Mouse (Mus musculus) liver, adult (tissue): ENCODE measurements around the gene Wnt9a.

Experiments used
- GATA4 ChIP-seq: IDR thresholded peaks from 2 replicates; pipeline ENCODE4 v1.6.1; 2014; ENCODE audit warnings: mild to moderate bottlenecking, low read length; ENCODE audit not compliant: insufficient replicate concordance

The Wnt9a gene

DNA sequence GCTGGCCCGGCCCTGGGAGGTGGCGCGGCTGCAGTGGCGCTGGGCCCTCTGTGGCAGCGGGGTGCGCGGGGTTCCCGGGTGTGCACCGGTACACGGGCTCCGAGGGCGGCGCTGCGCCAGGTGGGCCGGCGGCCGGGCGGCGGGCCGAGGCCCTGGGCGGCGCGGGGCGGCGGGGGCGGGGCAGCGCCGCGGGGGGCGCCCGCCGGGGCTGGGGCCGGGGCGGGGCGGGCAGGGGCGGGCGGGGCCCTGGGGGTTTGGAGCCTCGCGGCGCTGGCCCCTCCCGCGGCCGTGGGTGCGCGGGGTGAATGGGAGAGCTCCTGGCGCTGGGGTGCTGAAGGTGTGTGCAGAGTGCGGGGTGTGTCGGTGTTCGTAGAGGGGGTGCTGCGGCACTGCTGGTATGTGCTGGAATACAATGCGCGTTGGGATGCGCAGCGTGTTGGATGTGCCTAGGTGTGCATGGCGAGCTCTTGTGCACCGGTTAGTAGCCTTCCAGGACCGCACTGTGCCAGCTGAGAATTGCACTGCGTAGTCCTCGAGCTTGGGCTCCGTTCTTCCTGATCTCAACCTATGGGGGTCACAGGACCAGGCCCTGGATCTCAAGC, 15.9 kb upstream of the Wnt9a start, which contains the start of gene Wnt3a:
Gene Wnt3a, minus strand, starts transcription at position 51 of the 602 bp plus-strand sequence.
- no peak for TF ChIP-seq GATA4

DNA sequence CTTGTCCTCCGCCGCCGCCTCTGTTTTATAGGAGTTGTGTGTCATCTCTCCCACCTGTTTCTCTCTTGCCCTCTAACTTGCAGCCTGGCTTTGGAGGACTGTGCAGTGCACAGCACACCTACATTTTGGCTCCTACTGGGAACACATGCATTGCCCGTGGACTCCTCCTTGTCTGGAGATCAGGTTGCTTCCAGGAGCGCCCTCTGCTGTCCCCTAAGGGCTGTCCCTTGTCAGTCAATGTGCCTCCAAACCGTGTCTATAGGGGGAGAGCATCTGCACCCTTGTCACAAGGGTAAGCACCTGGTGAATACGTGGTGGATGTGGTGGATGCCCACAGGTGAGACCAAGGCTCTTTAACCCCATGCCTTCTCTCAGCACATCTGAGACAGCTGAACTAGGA, 13.1 kb upstream of the Wnt9a start:
- no peak for TF ChIP-seq GATA4

DNA sequence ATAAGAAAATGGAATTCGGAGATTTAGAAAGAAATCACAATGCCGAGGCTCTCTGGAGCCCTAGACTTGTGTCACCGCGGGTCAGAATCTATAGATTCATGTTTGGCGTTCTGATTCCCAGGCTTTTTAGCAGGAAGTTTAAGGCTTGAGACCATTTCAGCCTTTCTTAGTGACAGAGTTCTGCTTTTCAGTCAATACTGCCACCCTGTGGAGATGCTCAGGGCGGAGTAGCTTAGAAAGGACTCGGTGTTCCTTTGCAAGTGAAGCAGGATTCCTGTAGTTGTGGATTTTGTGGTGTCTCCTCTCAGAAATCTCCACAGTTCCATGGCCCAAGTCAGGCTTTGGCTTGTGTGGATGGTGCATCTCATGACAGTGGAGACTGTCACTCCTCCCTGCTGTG, 8.8 kb upstream of the Wnt9a start:
- TF ChIP-seq GATA4: no peak

DNA sequence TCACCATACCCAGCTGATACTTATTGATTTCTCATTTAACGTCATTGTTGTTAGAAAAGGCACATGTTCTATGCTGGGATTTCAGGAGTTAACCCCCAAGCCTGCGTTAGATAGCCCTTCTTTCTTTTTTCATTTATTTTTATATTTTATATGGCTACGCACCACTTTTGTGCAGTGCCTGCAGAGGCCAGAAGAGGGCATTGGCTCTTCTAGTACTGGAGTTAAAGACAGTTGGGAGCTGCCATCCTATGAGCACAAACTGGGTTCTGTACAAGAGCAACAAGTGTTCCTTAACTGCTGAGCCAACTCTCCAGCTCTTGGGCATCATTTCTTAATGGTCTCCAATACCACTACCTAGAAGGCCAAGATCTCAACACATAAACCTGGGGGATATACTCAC, 6.5 kb upstream of the Wnt9a start:
- TF ChIP-seq GATA4: no peak

DNA sequence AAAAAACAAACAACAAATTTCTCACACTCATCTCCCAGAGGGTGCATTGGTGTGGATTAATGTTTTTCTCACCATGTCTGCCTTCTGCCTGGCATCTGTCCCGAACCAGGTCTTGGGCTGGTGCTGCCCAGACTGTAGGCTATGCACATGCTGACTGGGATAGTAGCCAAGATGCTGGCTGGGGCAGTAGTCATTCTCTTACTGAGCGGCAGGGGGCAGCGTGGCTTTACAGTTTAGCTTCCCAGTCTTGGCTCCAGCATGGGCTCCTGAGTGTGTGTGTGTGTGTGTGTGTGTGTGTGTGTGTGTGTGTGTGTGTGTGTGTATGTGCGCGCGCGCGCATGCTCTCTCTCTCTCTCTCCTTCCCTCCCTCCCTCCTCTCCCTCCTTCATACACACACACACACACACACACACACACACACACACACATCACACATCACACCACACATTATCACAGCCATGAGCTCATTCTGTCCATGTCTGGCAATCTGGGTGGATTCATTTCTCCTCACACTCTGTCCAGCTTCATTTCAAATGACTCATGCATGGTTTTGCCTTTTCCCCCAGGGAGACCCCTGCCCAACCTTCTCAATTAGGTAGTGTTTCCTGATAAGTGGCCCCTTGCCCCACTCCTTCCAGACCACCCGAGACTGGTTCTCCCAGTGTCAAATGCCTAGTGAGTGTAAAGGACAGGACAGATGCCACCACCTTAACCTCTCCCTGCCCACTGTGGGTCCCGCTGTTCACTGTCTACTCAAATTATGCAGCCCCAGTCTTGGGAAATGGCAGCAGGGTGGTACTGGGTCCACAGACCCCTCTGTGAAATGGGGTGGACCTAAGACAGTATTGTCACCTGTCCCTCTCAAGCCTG, 3.8 kb upstream of the Wnt9a start:
- TF ChIP-seq GATA4: no peak

DNA sequence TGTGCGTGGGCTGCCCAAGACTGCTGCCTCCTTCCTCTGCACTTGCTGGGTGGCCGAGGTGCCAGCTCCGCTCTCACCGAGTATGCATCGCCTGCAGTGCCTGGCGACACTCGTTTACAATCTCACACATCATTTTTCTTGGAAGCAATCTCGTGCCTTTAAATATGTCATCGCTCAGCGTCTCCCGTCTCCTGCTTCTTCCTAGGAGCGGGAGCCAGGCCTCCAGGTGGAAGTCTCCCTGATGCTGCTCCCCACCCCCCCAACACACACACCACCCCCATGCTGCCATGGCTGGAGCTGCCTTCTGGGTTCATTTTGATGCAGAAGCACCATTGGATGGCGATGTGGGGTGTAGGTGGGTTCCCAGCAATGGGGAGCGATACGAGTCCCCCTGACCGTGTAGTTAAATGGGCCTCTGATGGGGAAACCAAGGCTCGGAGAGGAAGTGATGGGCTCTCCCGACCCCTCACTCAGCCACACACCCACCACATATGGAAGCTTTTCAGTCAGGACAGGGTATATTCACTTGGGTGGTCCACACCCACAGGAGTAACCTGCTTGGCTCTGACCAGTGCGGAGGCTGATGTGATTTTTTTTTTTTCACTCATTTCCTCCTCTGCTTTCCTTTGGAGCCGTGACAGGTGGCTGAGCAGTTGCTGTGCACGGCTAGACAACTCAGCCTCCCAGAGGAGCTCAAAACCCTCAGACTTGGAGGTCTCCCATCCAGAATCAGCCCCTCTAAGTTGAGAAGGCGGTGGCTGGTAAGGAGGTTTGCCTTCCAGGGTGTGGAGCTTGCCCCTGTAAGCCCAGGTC, 1.5 kb upstream of the Wnt9a start:
- TF ChIP-seq GATA4: no peak

DNA sequence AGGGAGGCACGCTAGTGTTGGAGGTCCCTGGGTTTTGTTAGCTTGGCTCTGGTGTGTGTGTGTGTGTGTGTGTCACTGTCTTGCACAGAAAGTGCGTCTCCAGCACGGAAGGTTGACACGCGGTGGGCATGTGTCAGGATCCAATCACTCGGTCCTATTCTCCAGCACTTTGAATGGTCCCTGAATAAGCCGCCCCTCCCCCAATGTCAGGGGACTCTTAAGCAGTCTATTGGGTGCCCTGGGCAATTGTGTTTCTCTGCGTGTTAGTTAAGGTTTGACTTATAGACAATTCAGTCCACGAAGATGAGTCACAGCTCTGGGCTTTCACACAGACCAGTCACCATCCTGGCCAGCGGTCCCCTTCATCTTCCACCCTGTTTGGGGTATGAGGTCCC, 910 bp upstream of the Wnt9a start:
- TF ChIP-seq GATA4: no peak

DNA sequence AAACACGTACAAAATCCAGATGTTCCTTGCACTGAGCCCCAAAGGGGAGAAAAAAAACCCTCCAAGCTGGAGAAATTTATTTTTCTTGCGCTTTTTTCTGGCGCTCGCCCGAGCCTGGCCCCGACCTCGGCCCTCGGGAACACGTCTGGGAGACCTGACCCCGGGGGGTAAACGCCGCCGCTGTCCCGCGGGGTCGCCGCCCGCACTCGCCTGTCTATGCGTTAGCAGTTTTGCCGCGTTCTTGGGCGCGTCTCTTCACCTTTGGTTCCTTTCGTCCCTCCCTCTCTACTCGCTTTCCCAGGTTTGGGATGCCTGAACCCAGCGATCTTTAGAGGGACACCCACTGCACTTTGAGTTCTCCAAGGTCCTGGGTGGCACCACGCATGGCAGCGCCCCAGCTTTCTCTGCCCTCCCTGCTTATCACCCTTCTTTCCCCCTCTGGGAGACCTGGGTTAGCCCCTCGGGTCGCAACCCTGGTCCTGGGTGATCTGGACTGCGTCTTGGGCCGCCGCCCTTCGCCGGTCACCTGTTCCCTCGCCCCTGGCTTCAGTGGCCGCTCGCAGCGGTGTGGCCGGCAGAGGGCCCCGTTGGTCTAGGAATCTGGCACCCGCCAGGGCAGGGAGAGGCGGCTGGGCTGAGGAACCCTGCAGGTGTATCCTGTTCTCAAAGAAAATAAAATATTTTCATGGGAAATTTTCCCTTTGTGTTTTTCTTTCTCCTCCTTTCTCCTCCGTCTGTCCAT, 865 bp downstream of the Wnt9a start:
- no peak for TF ChIP-seq GATA4

DNA sequence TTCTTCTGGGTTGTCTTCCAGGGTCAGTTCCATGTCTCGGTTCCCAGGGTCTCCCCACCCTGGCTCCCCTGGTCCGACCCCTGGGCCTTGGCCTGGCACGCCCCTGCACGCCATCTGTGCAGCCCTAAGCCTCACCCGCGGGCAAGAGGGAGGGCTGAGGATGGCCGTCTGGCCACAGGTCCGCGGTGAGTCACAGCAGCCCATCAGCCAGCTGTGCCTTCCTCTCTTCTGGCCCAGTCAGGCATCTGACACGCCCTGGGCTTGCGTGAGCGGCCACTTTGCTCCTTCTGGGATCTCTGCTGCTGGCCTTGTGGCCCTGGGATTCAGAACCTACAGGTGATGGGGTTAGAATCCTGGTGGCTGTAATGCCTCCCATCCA, 1.4 kb downstream of the Wnt9a start:
- TF ChIP-seq GATA4: no peak

DNA sequence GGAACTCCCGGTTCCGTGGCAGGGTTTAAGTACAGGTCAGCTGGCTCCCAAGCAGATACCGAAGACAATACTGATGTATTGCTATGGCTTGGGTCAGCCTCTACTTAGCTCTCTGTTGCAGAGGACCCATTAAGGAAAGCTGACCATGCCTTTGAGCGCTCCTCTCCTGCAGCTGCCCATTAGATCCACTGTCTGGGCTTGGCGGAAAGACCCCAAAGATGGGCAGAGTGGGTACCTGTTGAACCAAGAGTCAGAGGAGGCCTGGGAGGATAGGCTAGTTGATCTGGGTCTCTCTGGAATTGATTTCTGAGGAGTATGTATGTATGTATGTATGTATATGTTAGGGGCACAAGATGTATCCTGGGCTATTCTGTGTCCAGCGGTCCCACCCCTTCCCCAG, 1.9 kb downstream of the Wnt9a start:
- TF ChIP-seq GATA4: no peak

DNA sequence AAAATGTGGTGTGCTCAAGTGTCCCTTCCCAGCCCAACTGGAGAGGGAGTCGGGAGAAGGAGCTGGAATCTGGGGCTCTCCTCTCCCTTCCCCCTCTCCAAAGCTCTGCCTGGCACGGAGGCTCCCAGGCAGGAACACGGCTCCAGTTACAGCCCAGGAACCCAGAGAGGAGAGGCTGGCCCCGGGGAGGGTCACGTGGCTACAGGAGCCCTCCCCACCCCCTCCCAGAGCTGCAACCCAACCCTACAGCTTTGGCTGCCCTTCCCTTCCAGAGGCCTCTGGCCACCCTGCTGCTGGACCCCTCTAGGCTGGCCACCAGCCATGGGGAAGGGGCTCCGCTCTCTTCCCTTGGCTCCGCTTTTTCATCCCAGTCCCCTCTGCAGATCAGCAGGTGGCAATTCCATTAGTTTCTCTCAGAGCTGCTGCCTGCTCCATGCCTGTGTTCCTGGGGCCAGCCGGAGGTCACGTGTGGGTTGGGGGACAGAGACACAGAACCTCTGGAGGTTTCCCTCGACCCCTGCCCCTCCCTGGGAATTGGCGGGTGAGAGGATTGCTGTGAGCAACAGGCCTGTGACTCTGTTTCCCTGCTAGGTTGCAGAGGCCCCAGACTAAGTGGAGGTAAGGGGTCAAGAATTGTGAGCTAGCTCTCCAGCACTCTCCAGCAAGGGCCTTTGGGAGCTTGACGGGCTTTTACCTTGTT, 2.5 kb downstream of the Wnt9a start:
- no peak for TF ChIP-seq GATA4

DNA sequence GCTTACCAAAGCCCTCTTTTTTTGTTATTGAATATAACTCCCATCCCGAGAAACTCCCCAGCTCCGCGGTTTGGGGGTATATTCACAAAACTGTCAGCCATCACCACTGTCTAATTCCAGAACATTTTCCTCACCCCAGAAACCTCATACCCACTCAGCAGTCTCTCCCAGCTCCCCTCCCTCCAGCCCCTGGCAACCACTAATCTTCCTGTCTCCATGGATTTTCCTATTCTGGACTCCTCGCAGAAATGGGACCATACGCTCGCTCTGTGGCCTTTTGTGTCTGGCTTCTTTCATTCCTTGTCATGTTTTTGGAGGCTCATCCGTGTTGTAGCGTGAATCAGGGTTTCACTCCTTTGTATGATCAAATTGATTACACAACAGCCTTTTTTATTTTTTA, 3.2 kb downstream of the Wnt9a start:
- no peak for TF ChIP-seq GATA4

DNA sequence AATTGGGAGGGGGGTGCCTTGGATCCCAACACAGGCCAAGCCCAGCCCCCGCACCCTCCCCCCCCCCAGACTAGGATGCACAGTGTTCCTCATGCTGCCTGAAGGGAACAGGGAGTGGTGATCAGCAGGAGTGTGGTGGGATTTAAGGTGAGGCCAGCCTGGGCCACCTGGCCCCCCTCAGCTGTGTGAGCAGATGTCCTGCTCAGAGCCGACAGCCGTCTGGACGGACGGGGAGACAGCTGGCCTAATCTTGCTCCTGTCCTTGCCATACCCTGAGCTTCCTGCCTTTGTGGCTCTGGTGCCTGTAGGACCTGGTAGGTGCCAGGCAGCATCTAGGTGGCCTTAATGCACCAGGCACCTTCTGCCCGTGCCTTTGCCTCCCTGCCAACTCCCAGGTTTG, 5.3 kb downstream of the Wnt9a start:
- TF ChIP-seq GATA4: no peak

DNA sequence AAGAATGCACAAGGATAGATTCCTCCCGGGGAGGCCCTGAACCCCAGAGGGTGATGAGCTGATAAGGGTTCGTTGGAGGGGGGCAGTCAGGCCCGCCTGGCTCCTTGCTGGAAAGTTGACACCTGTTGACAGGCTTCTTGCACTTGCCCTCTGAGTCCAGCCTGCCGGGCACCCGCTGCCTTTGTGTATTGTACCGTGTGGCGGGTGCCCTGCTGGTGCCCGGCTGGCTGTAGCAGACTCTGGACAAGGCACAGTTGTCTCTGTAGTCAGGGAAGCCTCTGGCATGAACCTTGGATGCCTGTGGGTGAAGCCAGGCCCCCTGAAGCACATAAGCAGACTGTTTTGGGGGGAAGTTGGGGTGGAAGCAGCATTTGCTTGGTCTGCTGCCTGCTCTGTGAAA, 5.8 kb downstream of the Wnt9a start:
- TF ChIP-seq GATA4: no peak
